Mouse (Mus musculus): ENCODE measurements at regions not wholly inside any gene's neighbourhood (a gene's known extent, or its start where the extent isn't known, plus 50 kb on each side); places are given as distances from the start of the nearest gene placed in this dataset.
"Not testable (repeated sequence)": the region's sequence is repeated elsewhere in the genome, so short reads cannot be mapped to it uniquely, and the experiment has no call there.

- 98% methylated on average over 8 of the region's 9 CpGs for WGBS (ENCODE audit: missing documents)
- no peak overlapping the region for H3K27ac ChIP-seq
- H3K79me2 ChIP-seq (ENCODE audit: inconsistent target), result no peaks in the 10 kb centered on the region
- no peaks in the 10 kb centered on the region for H3K36me3 ChIP-seq (ENCODE audit: inconsistent target)
- no peak overlapping the region for H3K4me3 ChIP-seq (ENCODE audit: inconsistent target)
These were observed 269.7 kb downstream of the Gm11232 start for GRCm38 (mm10) chr4:71488059-71488458.

GRCm38 (mm10) chr4:71480960-71481359, 276.8 kb downstream of the Gm11232 start:
- WGBS (ENCODE audit: missing documents), result 47% methylated on average over 2 of the region's 2 CpGs
- Histone ChIP-seq H3K79me2 (ENCODE audit: inconsistent target) (no peaks in the 10 kb centered on the region), H3K27ac (no peak overlapping the region), H3K36me3 (ENCODE audit: inconsistent target) (no peaks in the 10 kb centered on the region), H3K4me3 (ENCODE audit: inconsistent target) (no peak overlapping the region)

- Histone ChIP-seq H3K4me3 (ENCODE audit: inconsistent target) (no peak overlapping the region), H3K36me3 (ENCODE audit: inconsistent target) (no peaks in the 10 kb centered on the region), H3K27ac (no peak overlapping the region), H3K79me2 (ENCODE audit: inconsistent target) (no peaks in the 10 kb centered on the region)
These were observed 287.2 kb downstream of the Gm11232 start for GRCm38 (mm10) chr4:71470580-71470979.

GRCm38 (mm10) chr4:71454811-71455210, 303.0 kb downstream of the Gm11232 start:
- WGBS (ENCODE audit: missing documents), result 88% methylated on average over 3 of the region's 3 CpGs

GRCm38 (mm10) chr4:71453499-71453898, 304.3 kb downstream of the Gm11232 start:
- no peak overlapping the region for H3K27ac ChIP-seq
- 89% methylated on average over 3 of the region's 3 CpGs for WGBS (ENCODE audit: missing documents)

More at GRCm38 (mm10) chr4:71454811-71455210, 303.0 kb downstream of the Gm11232 start:
- H3K79me2 ChIP-seq (ENCODE audit: inconsistent target), result no peaks in the 10 kb centered on the region
- no peak overlapping the region for H3K27ac ChIP-seq
- no peaks in the 10 kb centered on the region for H3K36me3 ChIP-seq (ENCODE audit: inconsistent target)
- no peak overlapping the region for H3K4me3 ChIP-seq (ENCODE audit: inconsistent target)

GRCm38 (mm10) chr4:71446461-71446860, 311.3 kb downstream of the Gm11232 start:
- Histone ChIP-seq H3K79me2 (ENCODE audit: inconsistent target) (no peaks in the 10 kb centered on the region), H3K36me3 (ENCODE audit: inconsistent target) (no peaks in the 10 kb centered on the region), H3K27ac (no peak overlapping the region), H3K4me3 (ENCODE audit: inconsistent target) (no peak overlapping the region)
- 86% methylated on average over 2 of the region's 2 CpGs for WGBS (ENCODE audit: missing documents)

More at GRCm38 (mm10) chr4:71453499-71453898, 304.3 kb downstream of the Gm11232 start:
- Histone ChIP-seq H3K79me2 (ENCODE audit: inconsistent target) (no peaks in the 10 kb centered on the region), H3K36me3 (ENCODE audit: inconsistent target) (no peaks in the 10 kb centered on the region), H3K4me3 (ENCODE audit: inconsistent target) (no peak overlapping the region)

- Histone ChIP-seq H3K36me3 (ENCODE audit: inconsistent target) (no peaks in the 10 kb centered on the region), H3K27ac (no peak overlapping the region), H3K79me2 (ENCODE audit: inconsistent target) (no peaks in the 10 kb centered on the region), H3K4me3 (ENCODE audit: inconsistent target) (no peak overlapping the region)
- 17% methylated on average over 3 of the region's 3 CpGs for WGBS (ENCODE audit: missing documents)
These were observed 326.4 kb downstream of the Gm11232 start for GRCm38 (mm10) chr4:71431245-71431929.

GRCm38 (mm10) chr4:71422121-71422520, 335.6 kb downstream of the Gm11232 start:
- H3K36me3 ChIP-seq (ENCODE audit: inconsistent target); H3K79me2 ChIP-seq (ENCODE audit: inconsistent target); H3K27ac ChIP-seq; H3K4me3 ChIP-seq (ENCODE audit: inconsistent target): not testable (repeated sequence)
- WGBS (ENCODE audit: missing documents), result 90% methylated on average over 7 of the region's 7 CpGs

- no peaks in the 10 kb centered on the region for H3K79me2 ChIP-seq (ENCODE audit: inconsistent target)
- H3K27ac ChIP-seq, result no peak overlapping the region
- no peaks in the 10 kb centered on the region for H3K36me3 ChIP-seq (ENCODE audit: inconsistent target)
- no peak overlapping the region for H3K4me3 ChIP-seq (ENCODE audit: inconsistent target)
These were observed 347.9 kb downstream of the Gm11232 start for GRCm38 (mm10) chr4:71409867-71410266.

GRCm38 (mm10) chr4:71390444-71390843, 367.3 kb downstream of the Gm11232 start:
- Histone ChIP-seq H3K36me3 (ENCODE audit: inconsistent target) (no peaks in the 10 kb centered on the region), H3K4me3 (ENCODE audit: inconsistent target) (no peak overlapping the region), H3K79me2 (ENCODE audit: inconsistent target) (no peaks in the 10 kb centered on the region), H3K27ac (no peak overlapping the region)
- WGBS (ENCODE audit: missing documents), result 100% methylated on average over 1 of the region's 1 CpGs

- Histone ChIP-seq H3K36me3 (ENCODE audit: inconsistent target) (no peaks in the 10 kb centered on the region), H3K27ac (no peak overlapping the region), H3K4me3 (ENCODE audit: inconsistent target) (no peak overlapping the region), H3K79me2 (ENCODE audit: inconsistent target) (no peaks in the 10 kb centered on the region)
- WGBS (ENCODE audit: missing documents), result 95% methylated on average over 5 of the region's 5 CpGs
These were observed 388.5 kb downstream of the Gm11232 start for GRCm38 (mm10) chr4:71369276-71369675.

GRCm38 (mm10) chr4:71363761-71364160, 394.0 kb downstream of the Gm11232 start:
- WGBS (ENCODE audit: missing documents), result 88% methylated on average over 1 of the region's 1 CpGs
- Histone ChIP-seq H3K4me3 (ENCODE audit: inconsistent target) (no peak overlapping the region), H3K27ac (no peak overlapping the region), H3K36me3 (ENCODE audit: inconsistent target) (no peaks in the 10 kb centered on the region), H3K79me2 (ENCODE audit: inconsistent target) (no peaks in the 10 kb centered on the region)

GRCm38 (mm10) chr4:71357626-71358025, 400.1 kb downstream of the Gm11232 start:
- Histone ChIP-seq H3K27ac (no peak overlapping the region), H3K4me3 (ENCODE audit: inconsistent target) (no peak overlapping the region), H3K36me3 (ENCODE audit: inconsistent target) (no peaks in the 10 kb centered on the region), H3K79me2 (ENCODE audit: inconsistent target) (no peaks in the 10 kb centered on the region)
- WGBS (ENCODE audit: missing documents), result 77% methylated on average over 1 of the region's 1 CpGs

GRCm38 (mm10) chr4:71356714-71357113, 401.1 kb downstream of the Gm11232 start:
- H3K4me3 ChIP-seq (ENCODE audit: inconsistent target), result no peak overlapping the region
- 78% methylated on average over 1 of the region's 1 CpGs for WGBS (ENCODE audit: missing documents)
- no peak overlapping the region for H3K27ac ChIP-seq
- H3K79me2 ChIP-seq (ENCODE audit: inconsistent target), result no peaks in the 10 kb centered on the region
- H3K36me3 ChIP-seq (ENCODE audit: inconsistent target), result no peaks in the 10 kb centered on the region

- Histone ChIP-seq H3K4me3 (ENCODE audit: inconsistent target) (no peak overlapping the region), H3K79me2 (ENCODE audit: inconsistent target) (no peaks in the 10 kb centered on the region), H3K27ac (no peak overlapping the region), H3K36me3 (ENCODE audit: inconsistent target) (no peaks in the 10 kb centered on the region)
- WGBS (ENCODE audit: missing documents), result 89% methylated on average over 1 of the region's 1 CpGs
These were observed 401.5 kb downstream of the Gm11232 start for GRCm38 (mm10) chr4:71356310-71356709.

GRCm38 (mm10) chr4:71351880-71352279, 405.9 kb downstream of the Gm11232 start:
- Histone ChIP-seq H3K27ac (no peak overlapping the region), H3K4me3 (ENCODE audit: inconsistent target) (no peak overlapping the region), H3K79me2 (ENCODE audit: inconsistent target) (no peaks in the 10 kb centered on the region), H3K36me3 (ENCODE audit: inconsistent target) (no peaks in the 10 kb centered on the region)
- WGBS (ENCODE audit: missing documents), result 92% methylated on average over 2 of the region's 2 CpGs
